Mouse (Mus musculus): ENCODE results near the gene Bmpr1b. TPM values are rescaled to one million over a fixed set of nuclear protein-coding genes. Genes with fewer than 3 reads are reported as not detected.

Gene Bmpr1b
- polyA plus RNA-seq, 1 experiment from 2014 or later, result 7.6 TPM

DNA sequence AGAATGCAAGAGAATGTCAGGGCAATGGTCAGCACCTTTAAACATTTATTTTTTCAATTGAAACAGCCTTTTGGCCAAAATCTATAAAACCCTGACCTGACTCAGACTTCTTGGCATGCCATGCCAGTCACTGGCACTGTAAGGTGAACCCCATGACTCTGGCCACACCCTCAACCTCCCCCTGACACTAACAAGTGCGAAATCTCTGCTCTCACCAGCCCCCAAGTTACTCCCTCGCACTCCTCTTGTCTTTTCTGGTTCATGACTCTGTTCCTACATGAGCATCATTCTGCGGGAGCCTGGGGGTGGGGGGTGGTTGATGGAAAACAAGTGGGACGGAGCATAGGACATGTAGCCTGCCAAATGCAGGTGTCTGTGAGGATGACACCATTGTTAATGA lies 135.1 kb downstream of the Bmpr1b start:
- no peaks in the 10 kb centered on the region for H3K27me3 ChIP-seq (ENCODE audit: insufficient read depth, low read length)
- peaks cover 7% of the 10 kb centered on the region; the same call in 1 of the 2 replicates for H3K4me1 ChIP-seq (replicated peaks; ENCODE audit: insufficient read depth, low read length)
- no peak for TF ChIP-seq CTCF (IDR thresholded peaks at IDR 0.05; ENCODE audit: low read depth)
- no peak overlapping the region for H3K9ac ChIP-seq (ENCODE audit: low read depth, low read length)
- H3K9me3 ChIP-seq (replicated peaks; ENCODE audit: low read length), result no peaks in the 10 kb centered on the region
- WGBS, result 36% methylated on average over 4 of the region's 4 CpGs
- ATAC-seq (replicated peaks; ENCODE audit: low FRiP score, low read depth), result peak; percentile 66; the same call in 1 of the 2 replicates
- DNase-seq (ENCODE audit: low spot score), result peak; percentile 50
- H3K4me2 ChIP-seq (ENCODE audit: low read length), result no peak overlapping the region
- H3K4me3 ChIP-seq (replicated peaks; ENCODE audit: low read depth, low read length), result no peak overlapping the region
- 0 out of 2 replicates have a peak overlapping the region, but pooled peaks have one; percentile 26 for H3K27ac ChIP-seq
- H3K36me3 ChIP-seq (ENCODE audit: insufficient read depth, low read length), result no peaks in the 10 kb centered on the region

DNA sequence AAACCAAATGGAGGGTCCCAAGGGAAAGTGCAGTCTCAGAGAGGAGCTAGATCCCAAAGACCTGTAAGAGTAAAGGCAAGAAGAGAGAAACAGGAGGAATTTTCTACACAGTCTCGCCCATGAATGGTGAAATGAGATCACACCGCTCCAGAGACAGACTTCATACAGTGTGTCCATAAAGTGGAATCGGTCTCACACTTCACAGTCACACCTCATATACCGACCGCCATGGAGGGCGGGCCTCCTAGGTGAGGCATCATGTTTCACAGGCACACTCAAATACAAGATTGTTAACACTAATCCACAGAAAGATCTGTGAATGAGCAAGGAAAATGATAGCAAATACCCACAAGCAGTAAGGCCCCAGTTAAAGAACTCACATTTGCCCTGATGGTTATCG lies 149.5 kb downstream of the Bmpr1b start:
- no peak for ATAC-seq (replicated peaks; ENCODE audit: low FRiP score, low read depth)
- no peak for TF ChIP-seq CTCF (IDR thresholded peaks at IDR 0.05; ENCODE audit: low read depth)
- Histone ChIP-seq H3K27me3 (ENCODE audit: insufficient read depth, low read length) (no peaks in the 10 kb centered on the region), H3K36me3 (ENCODE audit: insufficient read depth, low read length) (no peaks in the 10 kb centered on the region), H3K4me2 (ENCODE audit: low read length) (no peak overlapping the region), H3K4me1 (replicated peaks; ENCODE audit: insufficient read depth, low read length) (no peaks in the 10 kb centered on the region), H3K27ac (no peak overlapping the region), H3K4me3 (replicated peaks; ENCODE audit: low read depth, low read length) (no peak overlapping the region), H3K9me3 (replicated peaks; ENCODE audit: low read length) (no peaks in the 10 kb centered on the region), H3K9ac (ENCODE audit: low read depth, low read length) (no peak overlapping the region)
- no peak for DNase-seq (ENCODE audit: low spot score)
- 50% methylated on average over 7 of the region's 7 CpGs for WGBS

DNA sequence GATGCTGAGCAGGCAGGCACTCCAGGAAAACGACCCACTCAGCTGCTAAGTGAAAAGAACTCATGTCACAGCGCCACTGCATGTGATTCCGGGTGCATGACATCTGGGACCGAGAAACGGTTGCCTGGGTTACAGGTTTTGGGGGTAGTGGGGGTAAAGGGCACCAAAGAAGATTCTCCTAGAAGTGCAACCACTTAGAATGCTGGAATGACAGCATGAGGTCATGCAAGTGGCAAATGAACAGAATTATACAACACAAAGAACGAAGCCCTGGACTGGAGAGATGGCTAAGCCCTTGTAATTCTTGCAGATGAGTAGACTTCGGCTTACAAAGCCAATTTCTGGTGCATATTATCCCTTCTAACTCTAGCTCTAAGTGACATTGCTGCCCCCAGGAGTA lies 184.7 kb downstream of the Bmpr1b start:
- Histone ChIP-seq H3K27me3 (ENCODE audit: insufficient read depth, low read length) (no peaks in the 10 kb centered on the region), H3K9me3 (replicated peaks; ENCODE audit: low read length) (no peaks in the 10 kb centered on the region), H3K4me1 (replicated peaks; ENCODE audit: insufficient read depth, low read length) (no peaks in the 10 kb centered on the region), H3K9ac (ENCODE audit: low read depth, low read length) (no peak overlapping the region), H3K4me3 (replicated peaks; ENCODE audit: low read depth, low read length) (no peak overlapping the region), H3K36me3 (ENCODE audit: insufficient read depth, low read length) (no peaks in the 10 kb centered on the region), H3K4me2 (ENCODE audit: low read length) (no peak overlapping the region), H3K27ac (no peak overlapping the region)
- DNase-seq (ENCODE audit: low spot score) (no peak), ATAC-seq (replicated peaks; ENCODE audit: low FRiP score, low read depth) (no peak)
- 72% methylated on average over 7 of the region's 7 CpGs for WGBS
- TF ChIP-seq CTCF (IDR thresholded peaks at IDR 0.05; ENCODE audit: low read depth), result no peak

DNA sequence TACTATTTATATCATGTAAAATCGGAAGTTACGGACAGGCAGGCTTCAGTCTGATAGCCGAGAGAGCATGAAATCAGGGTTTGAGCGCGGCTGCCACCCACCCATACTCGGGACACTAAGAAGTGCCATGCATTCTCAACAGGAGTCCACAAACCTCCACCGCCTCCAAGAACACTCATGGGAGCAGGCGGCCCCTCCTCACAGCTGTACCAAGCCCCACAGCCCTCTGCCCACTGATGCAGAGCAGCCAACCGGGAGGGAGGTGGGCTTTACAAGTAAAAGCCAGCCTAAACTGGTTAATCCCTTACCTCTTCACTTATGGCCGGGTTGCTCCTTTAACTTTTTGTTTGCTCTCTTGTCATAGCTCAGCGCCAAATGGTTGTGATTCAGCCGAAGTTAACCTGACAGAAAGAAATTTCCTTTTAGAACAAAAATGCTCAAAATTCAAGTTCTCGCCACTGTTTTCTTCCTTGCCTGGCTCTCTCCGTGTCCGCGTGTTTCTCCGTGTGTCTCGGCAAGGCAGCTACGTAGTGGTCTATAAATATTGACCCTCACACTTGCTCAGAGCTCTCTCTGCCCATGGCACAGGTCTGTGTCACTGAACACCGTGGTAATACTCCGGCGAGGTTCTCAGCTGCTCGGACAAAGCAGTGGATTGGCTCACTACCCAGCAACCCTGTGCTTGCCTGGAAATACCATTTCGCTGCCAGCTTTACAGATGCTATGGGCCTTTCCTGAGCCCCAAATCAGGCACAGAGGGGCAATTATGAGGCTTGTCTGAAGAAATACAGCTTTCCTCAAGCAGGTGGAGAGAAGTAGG lies 187.4 kb downstream of the Bmpr1b start:
- no peaks in the 10 kb centered on the region for H3K4me1 ChIP-seq (replicated peaks; ENCODE audit: insufficient read depth, low read length)
- peak overlapping the region; percentile 23 for H3K4me3 ChIP-seq (replicated peaks; ENCODE audit: low read depth, low read length)
- no peaks in the 10 kb centered on the region for H3K9me3 ChIP-seq (replicated peaks; ENCODE audit: low read length)
- H3K36me3 ChIP-seq (ENCODE audit: insufficient read depth, low read length), result no peaks in the 10 kb centered on the region
- peak overlapping the region; percentile 84 for H3K27ac ChIP-seq
- ATAC-seq (replicated peaks; ENCODE audit: low FRiP score, low read depth), result peak; percentile 88
- H3K27me3 ChIP-seq (ENCODE audit: insufficient read depth, low read length), result no peaks in the 10 kb centered on the region
- no peak for TF ChIP-seq CTCF (IDR thresholded peaks at IDR 0.05; ENCODE audit: low read depth)
- WGBS, result 57% methylated on average over 24 of the region's 24 CpGs
- peak; percentile 24 for DNase-seq (ENCODE audit: low spot score)
- H3K9ac ChIP-seq (ENCODE audit: low read depth, low read length), result peak overlapping the region; percentile 32; the same call in 1 of the 2 replicates
- peak overlapping the region; percentile 47 for H3K4me2 ChIP-seq (ENCODE audit: low read length)

DNA sequence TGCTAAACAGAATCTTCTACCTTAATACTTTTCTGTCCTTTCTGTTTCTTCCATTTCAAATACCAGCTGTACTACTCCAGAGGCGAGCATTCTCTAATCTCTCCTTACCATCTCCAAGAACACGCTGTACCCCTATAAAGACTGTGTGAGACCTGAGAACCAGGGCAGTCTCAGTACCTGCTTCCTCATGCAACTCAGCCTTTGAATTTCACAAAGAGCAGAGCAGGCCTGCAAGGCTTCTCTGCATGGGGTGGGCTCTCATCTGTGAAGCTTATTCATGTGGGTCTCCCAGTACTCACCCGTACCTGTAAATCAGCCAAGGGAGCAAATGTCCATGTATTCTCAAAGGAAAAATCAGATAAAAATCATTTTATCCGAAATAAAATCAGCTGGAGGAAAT lies 203.0 kb downstream of the Bmpr1b start:
- Histone ChIP-seq H3K27ac (0 out of 2 replicates have a peak overlapping the region, but pooled peaks have one; percentile 25), H3K9me3 (replicated peaks; ENCODE audit: low read length) (no peaks in the 10 kb centered on the region), H3K4me2 (ENCODE audit: low read length) (no peak overlapping the region), H3K4me1 (replicated peaks; ENCODE audit: insufficient read depth, low read length) (no peaks in the 10 kb centered on the region), H3K9ac (ENCODE audit: low read depth, low read length) (no peak overlapping the region), H3K4me3 (replicated peaks; ENCODE audit: low read depth, low read length) (no peak overlapping the region), H3K36me3 (ENCODE audit: insufficient read depth, low read length) (no peaks in the 10 kb centered on the region), H3K27me3 (ENCODE audit: insufficient read depth, low read length) (no peaks in the 10 kb centered on the region)
- no peak for TF ChIP-seq CTCF (IDR thresholded peaks at IDR 0.05; ENCODE audit: low read depth)
- ATAC-seq (replicated peaks; ENCODE audit: low FRiP score, low read depth) (peak; percentile 57; the same call in 1 of the 2 replicates), DNase-seq (ENCODE audit: low spot score) (peak; percentile 20)
- 54% methylated on average over 4 of the region's 4 CpGs for WGBS

DNA sequence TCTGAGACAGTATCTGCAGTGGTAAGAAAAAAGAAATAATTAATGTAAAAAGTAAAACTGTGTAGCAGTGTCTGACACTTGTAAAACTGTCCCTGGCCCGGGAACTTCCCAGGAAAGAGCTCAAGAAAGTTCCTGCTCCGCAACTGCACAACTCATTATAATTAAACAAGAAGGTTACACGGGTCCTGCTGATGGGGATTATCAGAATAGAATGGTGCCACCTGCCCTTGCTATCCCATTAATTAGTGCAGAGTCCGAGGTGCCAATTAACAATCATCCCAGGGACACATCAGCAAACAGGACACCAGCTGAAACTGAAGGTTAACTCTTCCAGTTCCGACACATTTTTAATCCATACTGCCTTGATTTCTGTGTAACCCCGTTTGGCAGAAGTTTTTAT lies 216.3 kb downstream of the Bmpr1b start:
- no peak overlapping the region for H3K9ac ChIP-seq (ENCODE audit: low read depth, low read length)
- H3K27me3 ChIP-seq (ENCODE audit: insufficient read depth, low read length), result no peaks in the 10 kb centered on the region
- ATAC-seq (replicated peaks; ENCODE audit: low FRiP score, low read depth) (no peak), DNase-seq (ENCODE audit: low spot score) (no peak)
- TF ChIP-seq CTCF (IDR thresholded peaks at IDR 0.05; ENCODE audit: low read depth), result no peak
- no peak overlapping the region for H3K27ac ChIP-seq
- no peak overlapping the region for H3K4me3 ChIP-seq (replicated peaks; ENCODE audit: low read depth, low read length)
- H3K4me2 ChIP-seq (ENCODE audit: low read length), result no peak overlapping the region
- H3K36me3 ChIP-seq (ENCODE audit: insufficient read depth, low read length), result no peaks in the 10 kb centered on the region
- no peaks in the 10 kb centered on the region for H3K4me1 ChIP-seq (replicated peaks; ENCODE audit: insufficient read depth, low read length)
- no peaks in the 10 kb centered on the region for H3K9me3 ChIP-seq (replicated peaks; ENCODE audit: low read length)
- WGBS, result 52% methylated on average over 6 of the region's 6 CpGs
